Mouse (Mus musculus) Patski (cell line): ENCODE results near the gene Tead1. TPM values are rescaled to one million over a fixed set of nuclear protein-coding genes. Genes with fewer than 3 reads are reported as not detected.

ENCODE experiments used
- ATAC-seq: fragments of 100-300 bp; one replicate; pipeline ENCODE4 v1.8.0; 2021
- CTCF ChIA-PET: fragments of 350-600 bp; sonication (Branson Sonifier 250); formaldehyde crosslinking; loops from one replicate; lab custom pipeline; 2022; ENCODE audit warnings: inconsistent platforms; lab: Charles Lee
- POLR2A ChIA-PET: fragments of 350-600 bp; sonication (Branson Sonifier 250); formaldehyde crosslinking; loops from one replicate; lab custom pipeline; 2022; ENCODE audit warnings: antibody characterized with exemption, inconsistent platforms; lab: Charles Lee
- DNase-seq: peaks from one replicate; pipeline ENCODE4 v3.0.0-alpha.2; 2011; ENCODE audit warnings: low read depth, low spot score
- H3K27me3 ChIP-seq: fragments of 371-371 bp; one replicate; pipeline ENCODE4 v1.5.1; 2021
- CTCF ChIP-seq: fragments of 100-300 bp; IDR thresholded peaks from one replicate; pipeline ENCODE4 v1.5.1; 2021
- in situ Hi-C: fragments of 300-500 bp; cut with MboI; formaldehyde crosslinking; loops from 3 replicates; pipeline ENCODE4 v1.11.1; 2018; ENCODE audit warnings: low pct_unique_long_range_greater_than_20kb, mixed read lengths
- polyA plus RNA-seq: library from polyadenylated mRNA; unstranded; gene quantifications from one replicate; pipeline ENCODE4 v1.2.3, GENCODE M21; 2021

Gene Tead1
- polyA plus RNA-seq, 1 experiment from 2014 or later: 56.4 TPM

GRCm38 (mm10) chr7:112719394-112720142 is 40.5 kb downstream of the Tead1 start:
- no peaks in the 10 kb centered on the region for H3K27me3 ChIP-seq
- TF ChIP-seq CTCF: no peak
- in situ Hi-C loops: no loop called here
- ChIA-PET CTCF (interaction anchor here (1.2 kb wide), 1 partner anchor 9 kb away, joined by 4 read pairs; no protein-coding TSS in a partner anchor), POLR2A (interaction anchor here (0.6 kb wide), 1 partner anchor 17 kb away, joined by 8 read pairs; no protein-coding TSS in a partner anchor)
- no peak for DNase-seq
- ATAC-seq: no peak

- no peaks in the 10 kb centered on the region for H3K27me3 ChIP-seq
- TF ChIP-seq CTCF: no peak
- in situ Hi-C loops: no loop called here
- DNase-seq (peak; percentile 61), ATAC-seq (peak; percentile 94)
- ChIA-PET POLR2A (interaction anchor here (0.6 kb wide), 1 partner anchor 16 kb away, joined by 8 read pairs; no protein-coding TSS in a partner anchor), CTCF (no interaction called here)
These were observed 41.2 kb downstream of the Tead1 start for GRCm38 (mm10) chr7:112720143-112720988.

GRCm38 (mm10) chr7:112720989-112721337 is 41.8 kb downstream of the Tead1 start:
- ATAC-seq (no peak), DNase-seq (no peak)
- H3K27me3 ChIP-seq: no peaks in the 10 kb centered on the region
- POLR2A ChIA-PET: no interaction called here
- in situ Hi-C loops: no loop called here
- TF ChIP-seq CTCF: no peak
- CTCF ChIA-PET: no interaction called here

- no peak for TF ChIP-seq CTCF
- in situ Hi-C loops: no loop called here
- ATAC-seq (no peak), DNase-seq (no peak)
- POLR2A ChIA-PET: no interaction called here
- H3K27me3 ChIP-seq: no peaks in the 10 kb centered on the region
- CTCF ChIA-PET: interaction anchor here (0.9 to 2.2 kb wide), 2 partner anchors 11 to 29 kb away, joined by 3 to 5 read pairs; no protein-coding TSS in a partner anchor
These were observed 42.7 kb downstream of the Tead1 start for GRCm38 (mm10) chr7:112721859-112722258.

- TF ChIP-seq CTCF: no peak
- in situ Hi-C loops: no loop called here
- DNase-seq (no peak), ATAC-seq (no peak)
- no peaks in the 10 kb centered on the region for H3K27me3 ChIP-seq
- ChIA-PET POLR2A (interaction anchor here (0.8 kb wide), 1 partner anchor 14 kb away, joined by 3 read pairs; no protein-coding TSS in a partner anchor), CTCF (interaction anchor here (1.3 kb wide), 2 partner anchors 9 to 11 kb away, joined by 3 to 7 read pairs; no protein-coding TSS in a partner anchor)
These were observed 49.3 kb downstream of the Tead1 start for GRCm38 (mm10) chr7:112728399-112728798.

- in situ Hi-C loops: no loop called here
- no peak for TF ChIP-seq CTCF
- DNase-seq (no peak), ATAC-seq (no peak)
- no peaks in the 10 kb centered on the region for H3K27me3 ChIP-seq
- ChIA-PET POLR2A (interaction anchor here (1.0 kb wide), 1 partner anchor 58 kb away, joined by 3 read pairs; no protein-coding TSS in a partner anchor), CTCF (no interaction called here)
These were observed 51.1 kb downstream of the Tead1 start for GRCm38 (mm10) chr7:112730209-112730608.

- in situ Hi-C loops: no loop called here
- CTCF ChIA-PET: interaction anchor here (2.3 kb wide), 1 partner anchor 9 kb away, joined by 5 read pairs; no protein-coding TSS in a partner anchor
- no peak for ATAC-seq
These were observed 52.5 kb downstream of the Tead1 start for GRCm38 (mm10) chr7:112731584-112731983.

GRCm38 (mm10) chr7:112739174-112739573 is 60.1 kb downstream of the Tead1 start:
- in situ Hi-C loops: no loop called here
- DNase-seq: no peak
- no peak for TF ChIP-seq CTCF
- ChIA-PET POLR2A (no interaction called here), CTCF (interaction anchor here (0.8 kb wide), 1 partner anchor 11 kb away, joined by 3 read pairs; no protein-coding TSS in a partner anchor)
- no peaks in the 10 kb centered on the region for H3K27me3 ChIP-seq
- no peak for ATAC-seq

More at GRCm38 (mm10) chr7:112731584-112731983, 52.5 kb downstream of the Tead1 start:
- POLR2A ChIA-PET: no interaction called here
- H3K27me3 ChIP-seq: no peaks in the 10 kb centered on the region
- TF ChIP-seq CTCF: no peak
- no peak for DNase-seq

GRCm38 (mm10) chr7:112741790-112742189 is 62.7 kb downstream of the Tead1 start:
- no peak for TF ChIP-seq CTCF
- H3K27me3 ChIP-seq: no peaks in the 10 kb centered on the region
- ChIA-PET POLR2A (interaction anchor here (1.3 to 1.8 kb wide), 2 partner anchors 14 to 18 kb away, joined by 3 to 5 read pairs; no protein-coding TSS in a partner anchor), CTCF (no interaction called here)
- in situ Hi-C loops: no loop called here
- no peak for ATAC-seq
- DNase-seq: no peak

- no peak for DNase-seq
- ATAC-seq: no peak
- no peak for TF ChIP-seq CTCF
- CTCF ChIA-PET: no interaction called here
- in situ Hi-C loops: no loop called here
- H3K27me3 ChIP-seq: no peaks in the 10 kb centered on the region
- POLR2A ChIA-PET: interaction anchor here (1.8 kb wide), 1 partner anchor 17 kb away, joined by 5 read pairs; no protein-coding TSS in a partner anchor
These were observed 63.9 kb downstream of the Tead1 start for GRCm38 (mm10) chr7:112743063-112743462.
